Mouse (Mus musculus) CD4-positive, CD25-positive, alpha-beta regulatory T cell, adult 2 months (primary cell): ENCODE results near the gene Slc6a9.

Experiments used
- DNase-seq: peaks from one replicate; pipeline ENCODE4 v3.0.0-alpha.2; 2012; ENCODE audit warnings: low read depth, low spot score

Slc6a9 gene

GRCm38 (mm10) chr4:117839366-117839765 is 5.1 kb downstream of the Slc6a9 start:
- DNase-seq = no peak

GRCm38 (mm10) chr4:117840821-117841220 is 6.5 kb downstream of the Slc6a9 start:
- DNase-seq = no peak

- DNase-seq = no peak
Observed at GRCm38 (mm10) chr4:117841566-117841965, 7.3 kb downstream of the Slc6a9 start.

GRCm38 (mm10) chr4:117843101-117843500 is 8.8 kb downstream of the Slc6a9 start:
- DNase-seq = no peak

- DNase-seq = no peak
Observed at GRCm38 (mm10) chr4:117844467-117844866, 10.2 kb downstream of the Slc6a9 start.

- no peak for DNase-seq
Observed at GRCm38 (mm10) chr4:117845316-117845715, 11.0 kb downstream of the Slc6a9 start.

- DNase-seq = no peak
Observed at GRCm38 (mm10) chr4:117846261-117846660, 12.0 kb downstream of the Slc6a9 start.

- DNase-seq = no peak
Observed at GRCm38 (mm10) chr4:117847011-117847410, 12.7 kb downstream of the Slc6a9 start.

GRCm38 (mm10) chr4:117849063-117849462 is 14.8 kb downstream of the Slc6a9 start:
- no peak for DNase-seq

- DNase-seq = no peak
Observed at GRCm38 (mm10) chr4:117849506-117849905, 15.2 kb downstream of the Slc6a9 start.

- no peak for DNase-seq
Observed at GRCm38 (mm10) chr4:117850176-117850575, 15.9 kb downstream of the Slc6a9 start.

GRCm38 (mm10) chr4:117850871-117851270 is 16.6 kb downstream of the Slc6a9 start:
- no peak for DNase-seq

- no peak for DNase-seq
Observed at GRCm38 (mm10) chr4:117852152-117852868, 18.0 kb downstream of the Slc6a9 start.

GRCm38 (mm10) chr4:117855146-117855545 is 20.8 kb downstream of the Slc6a9 start:
- no peak for DNase-seq

GRCm38 (mm10) chr4:117858794-117859193 is 24.5 kb downstream of the Slc6a9 start:
- DNase-seq = peak; percentile 35

- DNase-seq = no peak
Observed at GRCm38 (mm10) chr4:117860570-117860969, 26.3 kb downstream of the Slc6a9 start.

GRCm38 (mm10) chr4:117862823-117863222 is 28.5 kb downstream of the Slc6a9 start:
- DNase-seq = no peak

GRCm38 (mm10) chr4:117866083-117866482 is 31.8 kb downstream of the Slc6a9 start:
- no peak for DNase-seq

- DNase-seq = no peak
Observed at GRCm38 (mm10) chr4:117867000-117867399, 32.7 kb downstream of the Slc6a9 start.

- peak; percentile 66 for DNase-seq
Observed at GRCm38 (mm10) chr4:117867823-117868222, 33.5 kb downstream of the Slc6a9 start.

- DNase-seq = no peak
Observed at GRCm38 (mm10) chr4:117869317-117869716, 35.0 kb downstream of the Slc6a9 start.

GRCm38 (mm10) chr4:117870437-117870836 is 36.1 kb downstream of the Slc6a9 start:
- DNase-seq = no peak

GRCm38 (mm10) chr4:117871787-117872186 is 37.5 kb downstream of the Slc6a9 start:
- no peak for DNase-seq

GRCm38 (mm10) chr4:117872471-117872886 is 38.2 kb downstream of the Slc6a9 start, which contains the start of gene Ccdc24:
Gene Ccdc24 (minus strand): TSS chr4:117872557.
- DNase-seq = no peak
